Mouse (Mus musculus) CH12.LX (cell line): ENCODE results near the gene Ephb4.

Experiments used
- BHLHE40 ChIP-seq: IDR thresholded peaks from 2 replicates; pipeline ENCODE4 v1.6.1; 2011; ENCODE audit warnings: mild to moderate bottlenecking, low read depth, low read length, improper control_type of control experiment
- CHD1 ChIP-seq: IDR thresholded peaks from 2 replicates; pipeline ENCODE4 v1.6.1; 2012; ENCODE audit warnings: low read depth, low read length, improper control_type of control experiment, inconsistent platforms
- CHD2 ChIP-seq: IDR thresholded peaks from 2 replicates; pipeline ENCODE4 v1.6.1; 2011; ENCODE audit warnings: low read length, improper control_type of control experiment
- CTCF ChIP-seq, 2 experiments: IDR thresholded peaks in 1 of 2; conservative IDR thresholded peaks in 1 of 2; 2 replicates each; pipeline ENCODE4 v1.5.1; 2011 to 2012; ENCODE audit warnings: low read depth in 2 of 2, low read length in 2 of 2, improper control_type of control experiment in 1 of 2, inconsistent platforms in 1 of 2, mild to moderate bottlenecking in 1 of 2, moderate library complexity in 1 of 2
- ELF1 ChIP-seq: IDR thresholded peaks from 2 replicates; pipeline ENCODE4 v1.6.1; 2014; ENCODE audit warnings: low read depth, mild to moderate bottlenecking, inconsistent platforms, low read length, improper control_type of control experiment
- KAT2A ChIP-seq: IDR thresholded peaks from 2 replicates; pipeline ENCODE4 v1.6.1; 2012; ENCODE audit warnings: low read length, improper control_type of control experiment, inconsistent platforms; ENCODE audit not compliant: insufficient replicate concordance
- POLR2A ChIP-seq: IDR thresholded peaks from 2 replicates; pipeline ENCODE4 v1.6.1; 2011; ENCODE audit warnings: low read depth, mild to moderate bottlenecking, improper control_type of control experiment, low read length
- POLR2AphosphoS2 ChIP-seq: IDR thresholded peaks from 2 replicates; pipeline ENCODE4 v1.6.1; 2011; ENCODE audit warnings: low read depth, low read length, improper control_type of control experiment
- SIN3A ChIP-seq: IDR thresholded peaks from 2 replicates; pipeline ENCODE4 v1.6.1; 2012; ENCODE audit warnings: low read length, improper control_type of control experiment, inconsistent platforms
- ZC3H11A ChIP-seq: IDR thresholded peaks from 2 replicates; pipeline ENCODE4 v1.6.1; 2012; ENCODE audit warnings: low read depth, mild to moderate bottlenecking, inconsistent platforms, low read length, improper control_type of control experiment

- TF ChIP-seq POLR2AphosphoS2 (no peak), CHD1 (no peak), CHD2 (no peak), KAT2A (no peak), CTCF (conservative IDR thresholded peaks at IDR 0.05 in 1 of 2, IDR thresholded peaks at IDR 0.05 in 1 of 2; ENCODE audit: low read depth in 2 of 2, low read length in 2 of 2) (no peak), SIN3A (no peak), BHLHE40 (no peak), POLR2A (no peak), ZC3H11A (no peak), ELF1 (no peak)
Measured at GRCm38 (mm10) chr5:137377176-137377575, 27.3 kb downstream of the Ephb4 start.
